Mouse (Mus musculus) urinary bladder, adult 18-20 months (tissue): ENCODE data around the gene Selenoh.

Source experiments
- DNase-seq, 2 experiments: peaks; one replicate each; pipeline ENCODE4 v3.0.0; 2022; ENCODE audit warnings: low spot score in 2 of 2, mixed read lengths in 2 of 2

The Selenoh gene

GRCm38 (mm10) chr2:84632999-84633398, 37.6 kb downstream of the Selenoh start:
- DNase-seq, result peak in 1 of 2 experiments; percentile 52

DNA sequence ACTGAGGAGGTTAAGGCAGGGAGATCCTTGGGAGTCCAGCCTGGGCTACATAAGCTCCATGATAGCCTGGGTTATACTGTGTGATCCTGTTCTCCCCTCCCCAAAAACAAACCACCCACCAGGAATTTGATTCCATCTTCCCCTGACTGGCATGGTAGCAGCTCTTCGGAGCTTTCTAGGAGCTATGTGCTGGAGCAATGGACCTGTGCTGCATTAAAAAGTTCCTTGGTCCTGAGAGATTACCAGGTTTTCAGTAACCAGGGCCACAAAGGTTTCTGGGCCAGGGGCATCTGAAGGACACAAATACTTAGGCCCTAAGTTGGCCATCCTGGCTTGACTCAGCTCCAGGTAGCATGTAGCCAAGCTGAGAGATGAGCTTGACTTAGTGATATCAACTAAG, 38.6 kb downstream of the Selenoh start:
- DNase-seq, result no peak

- no peak for DNase-seq
Measured at GRCm38 (mm10) chr2:84627036-84627435, 43.5 kb downstream of the Selenoh start.

- DNase-seq, result peak in 1 of 2 experiments; percentile 34
Measured at GRCm38 (mm10) chr2:84626366-84626975, 44.1 kb downstream of the Selenoh start.

- no peak for DNase-seq
Measured at GRCm38 (mm10) chr2:84624201-84624600, 46.4 kb downstream of the Selenoh start.

GRCm38 (mm10) chr2:84623428-84624119, 47.0 kb downstream of the Selenoh start:
- DNase-seq, result no peak

DNA sequence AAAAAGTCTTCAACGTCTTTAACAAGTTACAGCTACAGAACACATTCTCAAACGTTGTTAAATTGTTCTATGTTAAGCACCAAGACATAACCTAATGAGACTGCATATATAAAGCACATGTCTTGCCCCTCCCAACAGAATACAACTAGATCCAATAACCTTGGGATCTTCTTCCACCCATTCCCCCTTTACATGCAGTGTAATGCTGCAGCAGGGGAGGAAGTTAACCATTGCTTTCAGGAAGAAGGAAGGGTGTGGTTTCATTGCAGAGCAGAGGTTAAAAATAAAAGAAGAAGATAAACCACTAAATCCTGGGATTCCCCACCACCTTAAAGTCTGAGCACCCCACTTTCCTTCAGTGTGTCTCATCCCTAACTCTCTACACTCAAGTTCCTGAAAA, 47.9 kb downstream of the Selenoh start:
- DNase-seq, result no peak

GRCm38 (mm10) chr2:84619646-84620340, 50.8 kb downstream of the Selenoh start:
- DNase-seq, result no peak
